Mouse (Mus musculus) retina, postnatal 7 days (tissue): ENCODE data around the gene Esr1.

Source experiments
- DNase-seq: peaks from one replicate; pipeline ENCODE4 v3.0.0-alpha.2; 2012; ENCODE audit warnings: low read depth, low spot score

Gene Esr1

GRCm38 (mm10) chr10:4830592-4830991 is 219.2 kb downstream of the Esr1 start:
- DNase-seq: no peak

GRCm38 (mm10) chr10:4838099-4838498 is 226.7 kb downstream of the Esr1 start:
- no peak for DNase-seq

GRCm38 (mm10) chr10:4841039-4841438 is 229.6 kb downstream of the Esr1 start:
- no peak for DNase-seq

GRCm38 (mm10) chr10:4847523-4847922 is 236.1 kb downstream of the Esr1 start:
- DNase-seq: no peak

DNA sequence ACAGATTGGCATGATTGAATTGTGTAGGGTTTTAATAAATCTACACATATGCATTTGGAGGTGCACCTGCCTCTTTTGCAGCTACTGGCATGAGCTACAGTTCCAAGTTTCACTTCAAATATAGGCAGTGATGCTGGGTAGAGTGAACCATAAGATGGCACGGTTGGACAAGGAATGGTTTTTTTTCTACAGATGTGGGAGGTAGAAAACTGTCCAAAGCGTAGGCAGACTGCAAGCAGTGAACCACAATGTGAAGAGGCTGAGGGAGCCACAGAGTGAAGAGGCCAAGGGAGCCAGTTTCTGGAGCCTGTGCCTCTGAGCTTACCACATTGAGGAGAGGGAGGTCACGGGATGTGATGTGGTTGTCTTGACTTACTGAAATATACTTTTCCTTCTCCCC is 238.5 kb downstream of the Esr1 start:
- DNase-seq: no peak

GRCm38 (mm10) chr10:4875076-4875737 is 263.8 kb downstream of the Esr1 start:
- DNase-seq: no peak

GRCm38 (mm10) chr10:4881391-4881790 is 270.0 kb downstream of the Esr1 start:
- DNase-seq: no peak

- DNase-seq: no peak
Observed at GRCm38 (mm10) chr10:4885506-4885905, 274.1 kb downstream of the Esr1 start.

DNA sequence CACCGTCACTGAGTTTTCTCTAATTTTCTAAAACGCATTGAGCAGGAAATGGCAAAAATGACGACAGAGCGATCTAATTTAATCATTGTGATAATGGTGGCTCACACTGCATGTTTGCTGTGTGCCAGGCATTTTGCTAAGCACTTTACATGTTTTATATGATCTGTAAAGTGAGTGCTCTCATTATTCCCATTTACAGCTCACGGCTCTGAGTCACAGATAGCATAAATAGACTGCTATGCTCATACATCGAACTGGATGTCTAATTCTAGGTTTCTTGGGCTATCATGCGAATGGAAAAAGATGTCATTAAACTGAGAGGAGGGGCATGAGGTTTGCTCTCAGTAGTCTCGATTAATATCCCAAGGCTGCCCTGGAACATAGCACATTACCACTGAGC is 274.6 kb downstream of the Esr1 start:
- DNase-seq: no peak

- DNase-seq: no peak
Observed at GRCm38 (mm10) chr10:4893475-4893874, 282.1 kb downstream of the Esr1 start.

GRCm38 (mm10) chr10:4897789-4898188 is 286.4 kb downstream of the Esr1 start:
- DNase-seq: no peak

GRCm38 (mm10) chr10:4900324-4900723 is 288.9 kb downstream of the Esr1 start:
- no peak for DNase-seq

DNA sequence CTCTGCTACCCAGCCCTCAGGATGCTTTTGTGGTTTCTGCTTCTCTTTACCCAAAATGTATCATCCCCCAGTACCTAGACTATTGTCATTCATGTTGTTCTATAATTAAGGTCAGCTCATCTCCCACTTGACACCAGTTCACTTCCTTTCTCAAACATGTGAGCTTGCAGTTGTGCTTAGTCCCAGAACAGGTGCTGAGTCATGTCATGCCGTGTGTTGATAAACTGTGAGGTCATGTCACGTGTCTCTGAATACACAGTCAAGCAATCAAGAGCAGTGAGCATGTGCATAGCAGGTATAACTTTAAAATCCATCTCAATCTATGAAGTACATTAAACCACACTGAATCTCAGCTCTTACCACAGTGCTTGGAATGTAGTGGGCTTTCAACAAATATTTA is 297.9 kb downstream of the Esr1 start:
- no peak for DNase-seq

- no peak for DNase-seq
Observed at GRCm38 (mm10) chr10:4910451-4910850, 299.1 kb downstream of the Esr1 start.

DNA sequence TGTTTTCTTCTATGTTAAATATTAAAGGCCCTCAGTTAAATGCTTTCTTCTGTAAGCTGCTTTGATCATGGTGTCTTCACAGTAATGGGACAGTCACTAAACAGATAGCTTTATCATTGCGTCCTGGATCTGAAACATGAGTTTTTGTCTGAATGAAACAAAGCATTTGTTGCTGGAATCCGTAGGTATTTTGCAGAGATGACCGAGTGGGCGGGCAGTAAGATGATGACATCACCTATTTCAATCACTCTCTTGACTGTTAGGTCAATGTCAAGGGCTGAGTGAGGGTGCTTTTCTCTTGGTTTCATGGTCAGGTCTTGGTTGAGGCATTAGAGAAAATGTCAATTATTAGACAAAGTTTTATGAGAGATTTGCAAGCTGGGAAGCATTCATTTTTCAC is 307.7 kb downstream of the Esr1 start:
- no peak for DNase-seq

DNA sequence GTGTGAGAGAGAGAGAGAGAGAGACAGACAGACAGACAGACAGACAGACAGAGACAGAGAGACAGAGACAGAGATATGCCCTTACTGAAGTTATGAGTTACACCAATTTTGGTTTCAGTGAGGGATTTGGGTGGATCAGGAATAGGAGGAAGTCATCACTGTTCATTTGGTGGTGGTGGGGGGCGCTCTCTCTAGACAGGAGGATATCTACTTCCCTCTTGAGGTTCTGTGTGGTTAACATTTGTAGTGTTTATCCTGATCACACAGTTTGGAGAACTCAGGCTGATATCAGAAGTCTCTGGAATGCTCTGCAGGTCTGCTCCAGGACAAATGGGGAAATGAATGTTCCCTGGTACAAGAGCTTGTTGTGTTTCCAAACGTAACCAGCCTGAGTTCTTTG is 312.2 kb downstream of the Esr1 start:
- DNase-seq: no peak

DNA sequence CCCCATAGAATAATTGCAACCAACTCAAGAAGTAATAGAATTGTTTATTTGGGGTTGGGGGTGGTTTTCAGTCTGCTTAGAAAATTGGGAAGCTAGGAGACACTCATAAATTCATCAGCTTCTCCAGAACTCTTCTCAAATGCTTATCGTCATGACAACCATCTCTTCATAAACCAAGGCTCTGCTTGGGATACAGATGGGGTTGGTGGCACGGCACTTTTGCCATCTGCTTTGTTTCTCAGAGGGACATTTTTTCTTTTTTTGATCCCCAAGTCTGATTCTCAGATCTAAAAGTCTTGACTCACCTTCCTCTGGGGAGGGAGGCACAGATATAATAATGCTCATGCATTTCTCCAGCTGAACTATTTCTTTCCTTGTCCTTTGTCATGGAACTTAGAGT is 313.0 kb downstream of the Esr1 start:
- DNase-seq: no peak

DNA sequence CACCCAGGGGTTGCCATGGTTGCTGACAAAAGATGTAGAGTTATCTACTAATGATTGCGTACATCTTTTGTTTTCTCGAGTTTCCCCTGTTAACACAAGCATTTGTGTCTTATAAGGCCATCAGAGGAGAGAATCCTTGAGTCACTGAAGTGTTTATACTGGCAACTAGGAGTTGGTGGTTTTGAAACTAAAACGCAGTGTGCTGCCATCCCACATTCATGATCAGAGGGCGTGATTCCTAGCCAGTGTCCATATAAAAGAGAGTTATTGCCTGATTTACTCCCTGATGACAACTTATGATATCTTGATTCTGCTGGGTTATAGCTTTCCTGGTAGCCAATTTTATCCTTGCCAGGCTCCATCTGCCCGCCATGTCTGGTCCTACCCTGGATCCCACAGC is 331.8 kb downstream of the Esr1 start:
- no peak for DNase-seq

DNA sequence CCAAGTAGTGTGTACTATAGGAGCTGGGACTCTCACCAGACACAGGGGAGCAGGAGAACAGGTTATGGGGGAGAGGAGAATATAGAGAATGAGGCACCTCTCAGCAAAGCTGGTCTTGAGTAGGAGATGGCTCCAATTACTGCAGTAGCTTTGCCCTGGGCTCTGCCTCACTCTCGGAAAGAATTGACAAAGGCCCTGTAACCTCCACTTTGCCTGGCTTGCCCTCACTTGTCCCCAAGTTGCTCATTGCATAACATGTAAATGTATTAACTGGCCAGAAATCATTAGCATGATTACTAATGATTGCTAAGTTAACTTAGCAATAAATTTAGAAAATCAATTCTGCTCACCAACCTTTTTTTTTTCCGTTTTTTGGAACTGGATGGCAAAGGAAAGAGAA is 333.3 kb downstream of the Esr1 start:
- DNase-seq: no peak

- no peak for DNase-seq
Observed at GRCm38 (mm10) chr10:4965768-4966167, 354.4 kb downstream of the Esr1 start.

DNA sequence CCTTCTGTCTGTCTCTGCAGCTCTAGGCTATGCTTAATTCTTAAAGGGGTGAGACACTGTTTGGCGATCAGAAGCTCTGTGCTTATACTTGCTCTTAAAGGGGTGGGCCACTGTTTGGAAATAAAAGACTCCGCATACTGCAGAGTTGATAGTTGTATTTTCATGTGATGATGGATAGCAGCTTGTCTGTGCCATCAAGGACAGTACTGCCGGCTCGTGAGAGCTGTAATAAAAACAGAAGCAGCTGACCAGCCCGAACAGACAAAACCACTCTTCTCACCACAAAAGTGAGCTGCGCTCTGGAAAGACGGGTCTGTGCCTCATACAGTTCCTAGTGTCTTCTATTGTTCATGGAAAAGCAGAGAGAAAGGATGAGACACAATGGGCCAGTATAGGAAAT is 359.8 kb downstream of the Esr1 start:
- DNase-seq: no peak

GRCm38 (mm10) chr10:4971586-4971985 is 360.2 kb downstream of the Esr1 start:
- DNase-seq: no peak

DNA sequence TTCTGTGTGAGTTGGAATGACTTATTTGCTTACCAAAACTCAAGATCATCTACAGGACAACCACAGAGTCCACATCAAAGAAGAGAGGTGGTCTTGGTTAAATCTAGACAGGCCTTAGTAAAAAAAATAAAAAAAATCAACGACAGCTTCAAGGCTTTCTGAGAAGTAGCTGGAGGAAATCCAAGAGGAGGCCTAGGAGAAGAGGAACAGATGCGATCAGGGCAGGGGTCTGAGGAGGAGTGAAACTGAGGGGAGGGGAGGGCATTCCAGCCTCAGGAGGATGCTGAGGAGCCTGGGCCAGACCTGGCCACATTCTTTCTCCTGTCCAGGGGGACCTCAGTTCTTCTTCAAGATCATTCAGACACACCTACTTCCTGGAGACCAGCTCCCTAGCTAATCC is 360.6 kb downstream of the Esr1 start:
- no peak for DNase-seq

DNA sequence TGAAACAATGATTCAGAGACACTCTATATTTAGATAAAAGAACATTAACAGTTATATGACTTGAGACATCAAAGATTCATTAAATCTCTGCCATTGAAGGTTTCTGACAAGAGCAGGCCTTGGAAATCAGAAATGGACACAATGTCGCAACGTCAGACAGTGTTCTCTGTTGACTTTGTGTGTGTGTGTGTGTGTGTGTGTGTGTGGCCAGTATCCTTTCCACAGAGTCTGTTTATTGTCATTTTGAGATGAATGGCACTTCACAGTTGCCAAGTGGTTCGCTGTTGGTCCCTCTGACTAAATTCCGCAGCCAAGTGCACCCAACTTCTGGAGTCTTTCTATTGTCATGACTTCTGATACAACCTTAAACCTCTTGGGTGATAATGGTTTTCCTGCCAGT is 362.9 kb downstream of the Esr1 start:
- DNase-seq: no peak
